Mouse (Mus musculus): ENCODE results near the gene Pxdc1.
A peak's percentile ranks its signal among the peaks of the same experiment; 100 is the strongest.

Gene Pxdc1

DNA sequence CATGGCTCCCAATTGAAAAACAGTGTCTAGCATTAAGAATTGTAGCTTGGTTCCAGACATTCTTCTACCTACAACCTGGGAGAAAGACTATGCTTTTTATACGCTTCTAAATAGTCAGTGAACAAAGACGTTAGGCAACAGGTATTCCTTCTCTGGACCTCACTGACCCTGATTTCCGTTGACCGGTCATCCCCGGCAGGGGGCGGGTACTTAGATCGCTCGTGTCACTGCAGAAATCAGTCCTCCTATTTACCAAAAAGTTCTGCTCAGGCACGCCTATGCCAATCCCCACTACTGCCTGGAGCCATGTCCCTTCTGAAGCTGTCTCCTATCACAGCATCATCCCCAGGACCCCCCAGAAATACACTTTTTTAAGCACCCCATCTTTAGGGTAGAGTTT is at the start of gene Pxdc1:
Gene Pxdc1, minus strand, starts transcription at position 96 of the 400 bp plus-strand sequence.
- no peak for DNase-seq (ENCODE audit: low read depth)

DNA sequence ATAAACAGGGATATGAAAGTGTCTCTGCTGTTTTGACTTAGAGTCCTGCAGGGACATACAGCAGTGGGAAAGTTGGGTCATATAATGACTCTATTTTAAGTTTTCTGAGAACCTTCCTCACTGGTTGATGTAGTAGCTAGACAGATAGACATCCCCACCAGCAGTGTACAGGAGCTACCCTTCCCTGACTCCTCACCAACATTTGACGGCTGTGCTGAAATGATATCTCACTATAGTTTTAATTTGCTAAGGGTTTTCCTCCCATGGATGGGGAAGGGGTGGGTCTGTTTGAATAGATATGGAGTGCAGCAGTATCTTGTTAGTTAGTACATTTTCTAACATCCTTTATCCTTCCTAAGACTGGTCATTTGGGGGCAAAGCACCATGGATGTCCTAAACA is 47.3 kb upstream of the Pxdc1 start:
- DNase-seq (ENCODE audit: low read depth), result no peak

- DNase-seq (ENCODE audit: low read depth), result no peak
Observed at GRCm38 (mm10) chr13:34700091-34700490, 46.8 kb upstream of the Pxdc1 start.

- no peak for DNase-seq (ENCODE audit: low read depth)
Observed at GRCm38 (mm10) chr13:34696734-34697332, 43.5 kb upstream of the Pxdc1 start.

DNA sequence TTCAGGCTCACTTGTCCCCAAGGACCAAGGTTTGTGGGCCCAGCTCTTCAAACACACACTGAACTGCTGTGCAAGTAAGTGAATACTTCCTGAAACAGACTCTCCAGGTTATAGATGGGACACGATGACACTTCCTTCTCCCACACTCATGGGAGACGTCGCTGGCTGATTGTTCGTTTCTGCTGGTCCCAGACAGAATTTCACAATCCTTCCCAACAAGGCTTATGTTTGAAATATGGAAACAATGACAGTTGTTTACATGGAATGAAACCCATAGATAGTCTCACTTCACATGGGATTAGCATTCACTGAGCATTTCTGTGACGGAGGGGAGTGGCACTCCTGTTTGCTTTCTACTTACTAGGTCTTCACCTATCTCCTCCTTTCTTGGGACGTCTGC is 39.8 kb upstream of the Pxdc1 start:
- no peak for DNase-seq (ENCODE audit: low read depth)

- DNase-seq (ENCODE audit: low read depth), result no peak
Observed at GRCm38 (mm10) chr13:34691049-34691448, 37.8 kb upstream of the Pxdc1 start.

GRCm38 (mm10) chr13:34685008-34685765 is 31.9 kb upstream of the Pxdc1 start:
- no peak for DNase-seq (ENCODE audit: low read depth)

- no peak for DNase-seq (ENCODE audit: low read depth)
Observed at GRCm38 (mm10) chr13:34683762-34684488, 30.6 kb upstream of the Pxdc1 start.

GRCm38 (mm10) chr13:34683270-34683669 is 30.0 kb upstream of the Pxdc1 start:
- no peak for DNase-seq (ENCODE audit: low read depth)

GRCm38 (mm10) chr13:34676507-34676906 is 23.2 kb upstream of the Pxdc1 start:
- no peak for DNase-seq (ENCODE audit: low read depth)

DNA sequence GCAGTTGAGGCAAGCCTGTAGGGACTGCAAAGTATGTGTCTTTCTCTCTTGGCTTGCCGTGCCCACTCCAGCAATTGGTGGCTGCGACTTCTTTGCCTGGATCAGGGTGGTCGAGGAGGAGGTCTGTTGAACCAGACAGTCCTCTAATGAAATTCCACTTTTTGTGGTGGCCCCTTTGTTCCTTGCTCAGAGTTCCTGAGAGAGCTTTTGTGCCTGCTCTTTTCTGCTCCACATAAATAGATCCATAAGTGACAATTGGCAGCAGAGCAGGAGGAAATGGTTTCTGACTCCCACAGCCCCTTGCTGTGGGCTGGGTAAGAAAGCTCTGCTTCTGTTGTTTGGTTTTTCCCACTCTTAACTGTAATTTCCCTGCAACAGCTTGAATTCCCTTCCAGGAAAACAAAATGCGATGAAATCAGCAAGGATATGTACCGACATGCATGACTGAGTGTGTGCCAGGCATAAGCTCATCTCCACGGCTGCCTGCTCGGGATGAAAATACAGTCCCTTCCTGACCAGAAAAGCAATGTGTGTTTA is 22.6 kb upstream of the Pxdc1 start:
- DNase-seq (ENCODE audit: low read depth), result no peak

DNA sequence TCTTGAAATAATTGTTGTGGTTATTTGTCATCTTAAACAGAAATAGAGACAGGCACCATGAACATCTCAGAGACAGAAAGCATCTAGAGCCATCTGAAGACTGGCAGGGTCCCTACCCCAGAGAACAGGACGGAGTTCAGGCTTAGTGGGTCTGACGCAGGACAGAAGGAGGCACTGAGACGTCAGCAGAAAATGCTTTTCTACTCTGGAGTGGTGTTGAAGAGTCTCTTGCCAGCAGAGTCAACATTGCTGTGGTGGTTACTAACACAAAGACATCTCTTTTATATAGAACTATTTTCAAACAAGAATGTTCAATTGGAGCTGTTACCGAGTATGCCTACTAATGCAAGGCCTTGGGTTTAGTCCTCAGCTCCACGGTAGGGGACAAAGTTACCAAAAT is 20.1 kb upstream of the Pxdc1 start:
- no peak for DNase-seq (ENCODE audit: low read depth)

- no peak for DNase-seq (ENCODE audit: low read depth)
Observed at GRCm38 (mm10) chr13:34669919-34670865, 16.9 kb upstream of the Pxdc1 start.

DNA sequence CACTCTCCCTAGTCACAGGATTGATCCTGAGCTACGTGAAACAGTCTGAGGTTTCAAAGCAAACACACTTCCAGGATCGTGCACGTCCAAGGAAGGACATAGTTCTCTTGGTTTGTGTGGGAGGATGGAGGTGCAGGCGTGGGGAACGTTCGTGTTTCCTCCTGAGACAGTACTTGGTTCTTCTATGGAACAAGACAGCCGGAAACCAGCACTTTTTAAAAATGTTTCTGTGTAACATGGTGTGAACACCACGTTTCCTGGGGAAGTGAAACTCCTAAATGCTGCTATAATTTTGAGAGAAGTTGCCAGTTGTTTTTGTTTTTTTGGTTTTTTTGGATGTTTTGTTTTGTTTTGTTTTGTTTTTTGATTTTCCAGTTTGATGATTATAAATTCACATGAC is 13.9 kb upstream of the Pxdc1 start:
- no peak for DNase-seq (ENCODE audit: low read depth)

DNA sequence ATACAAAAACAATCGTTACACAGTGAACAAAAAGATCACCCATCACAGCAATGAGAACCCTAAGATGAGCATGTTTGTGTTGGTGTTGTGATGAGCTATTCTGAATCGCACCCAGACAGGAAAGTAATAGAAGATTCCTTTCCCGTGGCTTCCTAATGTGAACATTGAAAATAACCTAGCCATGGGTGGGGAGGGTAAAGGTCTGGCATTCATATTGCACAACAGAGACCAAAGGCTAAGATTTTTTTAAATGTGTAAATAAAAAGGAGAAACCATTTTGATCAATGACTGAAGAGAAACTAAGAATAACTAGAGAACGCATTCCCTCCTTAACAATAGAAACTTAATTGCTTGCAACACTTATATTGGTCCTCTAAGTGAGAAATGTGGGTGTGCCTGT is 11.8 kb upstream of the Pxdc1 start:
- DNase-seq (ENCODE audit: low read depth), result no peak

GRCm38 (mm10) chr13:34663762-34664161 is 10.5 kb upstream of the Pxdc1 start:
- DNase-seq (ENCODE audit: low read depth), result no peak

DNA sequence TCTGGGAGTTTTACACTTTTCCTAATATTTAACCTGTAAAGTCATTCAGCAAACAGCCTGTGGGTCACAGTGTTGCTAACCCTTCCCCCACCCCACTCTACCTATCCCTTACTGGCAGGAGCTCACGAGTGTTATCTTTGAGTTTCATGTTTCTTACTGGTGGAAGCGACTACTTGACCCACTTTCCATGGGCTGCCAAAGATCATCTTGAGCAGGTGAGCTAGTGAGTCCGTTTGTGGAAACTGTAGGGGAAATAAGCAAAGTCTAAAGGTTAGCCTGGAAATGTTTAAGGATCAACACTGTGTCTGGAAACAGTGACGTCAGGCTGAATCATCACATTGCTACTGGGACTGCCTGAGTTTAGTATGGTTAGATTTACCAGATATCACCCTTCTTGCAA is 6.2 kb upstream of the Pxdc1 start:
- no peak for DNase-seq (ENCODE audit: low read depth)

GRCm38 (mm10) chr13:34656351-34656750 is 3.1 kb upstream of the Pxdc1 start:
- no peak for DNase-seq (ENCODE audit: low read depth)

DNA sequence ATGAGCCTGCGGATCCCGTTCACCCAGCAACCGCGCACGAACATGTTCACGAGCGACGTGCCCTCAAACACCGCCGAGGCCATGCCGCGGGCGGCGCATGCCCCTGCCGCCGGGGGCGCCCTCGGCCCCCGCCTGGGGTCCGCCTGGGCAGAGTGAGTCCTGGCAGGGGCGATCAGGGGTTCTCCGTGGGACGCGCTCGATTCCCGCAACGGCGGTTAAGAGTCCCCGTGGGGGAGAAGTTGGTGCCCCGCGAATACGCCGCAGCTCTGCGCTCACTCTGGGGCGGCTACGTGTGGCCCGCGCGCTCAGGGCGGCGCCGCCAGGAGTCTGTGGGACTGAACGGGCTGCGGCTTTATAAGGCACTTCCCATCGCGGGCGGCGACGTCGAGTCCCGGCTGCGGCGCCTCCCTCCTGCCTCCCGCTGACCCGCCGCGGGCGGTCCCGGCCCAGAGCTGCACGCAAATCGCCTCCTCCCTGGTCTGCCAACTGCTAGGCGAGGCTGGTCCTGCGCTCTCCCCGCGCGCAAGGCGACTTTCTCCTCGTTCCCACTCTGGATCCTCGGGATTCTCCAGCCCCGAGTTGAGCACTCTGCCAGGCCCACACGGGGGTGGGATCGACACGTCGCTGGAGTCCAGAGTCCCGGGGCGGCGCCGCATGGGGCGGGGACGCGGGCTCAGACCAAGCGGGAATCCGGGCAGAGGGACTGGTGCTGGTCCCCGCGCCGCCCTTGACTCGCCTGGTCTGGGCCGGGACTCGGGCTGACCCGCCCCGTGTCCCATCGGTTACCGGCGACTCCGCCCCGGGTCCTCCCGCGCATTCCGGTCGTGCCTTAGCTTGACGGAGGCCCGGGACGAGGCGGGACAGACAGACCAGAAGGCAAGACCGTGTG is 689 bp downstream of the Pxdc1 start:
- peak; percentile 4 for DNase-seq (ENCODE audit: low read depth)

DNA sequence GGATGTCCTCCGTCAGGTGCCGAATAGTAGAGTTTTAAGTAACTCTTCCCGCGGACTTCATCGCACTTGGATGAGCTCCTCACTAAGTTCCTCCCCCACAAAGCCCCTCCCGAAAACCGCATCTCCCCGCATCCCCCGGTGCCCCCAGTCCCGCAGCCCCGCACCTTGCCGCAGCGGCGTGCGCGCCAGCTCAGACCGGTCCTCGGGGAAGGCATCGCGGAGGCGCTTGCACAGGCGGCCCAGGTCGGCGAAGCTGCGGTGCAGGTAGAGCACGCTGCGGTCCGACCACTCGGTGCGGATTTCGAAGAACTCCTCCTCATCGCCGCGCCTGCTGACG is 1.3 kb downstream of the Pxdc1 start:
- DNase-seq (ENCODE audit: low read depth), result no peak

DNA sequence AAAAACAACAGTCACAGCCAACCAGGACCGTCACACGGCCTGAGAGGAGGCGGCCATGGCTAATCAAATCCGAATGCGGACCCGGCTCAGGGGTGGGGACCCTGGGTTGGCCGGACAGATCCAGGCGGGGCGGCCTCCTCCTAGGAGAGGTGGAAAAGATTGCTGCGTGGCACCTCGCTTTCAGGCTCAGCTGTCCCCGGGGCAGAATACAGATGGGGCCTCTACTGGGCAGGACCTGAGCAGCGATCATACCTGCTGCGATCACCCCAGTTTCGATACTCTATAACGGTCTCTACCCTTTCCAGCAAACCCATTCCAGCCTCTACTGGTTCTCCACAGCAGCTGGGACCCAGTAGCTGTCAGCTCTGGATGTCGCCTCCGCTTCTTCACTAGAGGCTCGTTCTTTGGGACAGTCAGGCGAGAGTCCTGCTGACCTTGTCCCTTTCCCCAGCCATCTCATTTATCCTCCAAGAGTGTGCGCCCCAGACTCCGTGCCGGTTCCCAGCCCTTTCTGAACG is 1.8 kb downstream of the Pxdc1 start:
- DNase-seq (ENCODE audit: low read depth), result no peak

Measured in induced T-regulatory cell, adult 2 months (primary cell).